Mouse (Mus musculus) natural killer cell, adult 2 months (primary cell): ENCODE measurements at regions not wholly inside any gene's neighbourhood (a gene's known extent, or its start where the extent isn't known, plus 50 kb on each side); places are given as distances from the start of the nearest gene placed in this dataset.

Source experiments
- DNase-seq, 2 experiments: peaks; one replicate each; pipeline ENCODE4 v3.0.0; 2022; ENCODE audit warnings: low spot score in 2 of 2

DNA sequence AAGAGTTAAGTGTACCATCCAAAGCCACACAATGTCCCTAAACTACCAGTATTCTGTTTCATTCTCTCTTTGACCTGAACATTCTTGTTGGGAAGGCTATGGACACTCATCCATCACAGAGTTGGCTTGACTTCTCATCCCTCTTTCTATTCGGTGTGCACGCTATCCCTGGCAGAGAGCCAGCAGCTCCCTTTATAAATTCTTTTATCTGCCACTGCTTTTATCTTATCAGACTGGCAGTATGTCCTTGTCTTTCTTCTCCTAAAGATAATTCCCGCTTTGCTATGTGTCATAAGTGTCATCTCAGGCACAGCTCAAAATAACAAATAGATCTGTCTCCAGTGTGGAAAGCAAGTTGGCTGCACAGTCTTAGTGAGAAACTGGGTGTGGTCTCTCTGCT lies 106.6 kb upstream of the Lipc start:
- no peak for DNase-seq

DNA sequence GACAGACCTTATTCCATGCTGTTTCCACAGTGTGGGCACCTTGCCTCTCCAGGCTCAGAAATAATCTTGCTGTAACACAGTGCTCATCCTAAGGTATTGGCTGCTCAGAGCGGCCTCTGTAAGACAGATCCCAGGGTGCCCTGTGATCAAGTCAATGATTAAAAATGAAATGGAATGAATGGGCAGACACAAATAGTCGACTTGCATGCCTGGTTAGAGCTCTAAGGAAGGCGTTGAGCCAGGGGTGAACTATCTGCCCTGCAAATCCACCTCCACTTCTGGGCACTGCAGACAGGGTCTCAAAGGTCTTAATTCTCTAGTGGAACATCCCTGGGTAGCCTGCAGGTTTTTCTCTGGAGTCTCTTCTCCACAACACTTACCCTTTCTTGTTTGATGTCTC lies 104.8 kb upstream of the Lipc start:
- no peak for DNase-seq

DNA sequence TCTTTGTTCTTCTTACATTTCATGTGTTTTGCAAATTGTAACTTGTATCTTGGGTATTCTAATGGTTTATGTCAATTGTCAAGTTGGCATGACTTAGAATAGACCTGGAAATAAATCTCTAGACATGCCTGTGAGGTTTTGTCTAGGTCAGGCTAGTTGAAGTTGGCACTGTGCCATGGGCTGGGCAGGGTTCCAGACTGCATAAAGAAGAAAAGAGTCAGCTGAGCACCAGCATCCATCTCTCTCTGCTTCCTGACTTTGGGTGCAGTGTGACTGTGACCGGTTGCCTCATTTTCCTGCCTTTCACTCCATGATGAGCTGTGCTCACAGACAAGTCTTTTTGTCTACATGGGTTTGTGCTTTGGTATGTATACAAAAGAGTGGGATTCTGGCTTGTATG lies 91.9 kb upstream of the Lipc start:
- no peak for DNase-seq

DNA sequence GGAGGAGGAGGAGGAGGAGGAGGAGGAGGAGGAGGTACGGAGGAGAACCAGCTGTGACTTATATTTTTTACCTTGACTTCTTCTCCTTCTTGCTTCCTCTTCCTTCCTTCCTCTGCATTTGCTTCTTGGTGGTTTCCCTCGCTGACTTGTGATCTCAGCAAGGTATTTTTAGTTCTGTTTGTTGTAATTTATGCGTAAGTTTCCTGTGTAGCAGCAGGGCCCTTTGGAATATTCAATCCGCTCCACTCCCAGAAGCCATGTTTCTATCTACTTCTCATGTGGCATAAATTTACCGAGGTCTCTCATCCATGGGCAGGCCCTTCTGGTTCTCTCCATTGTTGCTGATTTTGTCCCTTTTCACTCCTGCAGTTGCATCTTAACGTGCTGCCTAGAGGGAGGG lies 83.3 kb upstream of the Lipc start:
- no peak for DNase-seq

DNA sequence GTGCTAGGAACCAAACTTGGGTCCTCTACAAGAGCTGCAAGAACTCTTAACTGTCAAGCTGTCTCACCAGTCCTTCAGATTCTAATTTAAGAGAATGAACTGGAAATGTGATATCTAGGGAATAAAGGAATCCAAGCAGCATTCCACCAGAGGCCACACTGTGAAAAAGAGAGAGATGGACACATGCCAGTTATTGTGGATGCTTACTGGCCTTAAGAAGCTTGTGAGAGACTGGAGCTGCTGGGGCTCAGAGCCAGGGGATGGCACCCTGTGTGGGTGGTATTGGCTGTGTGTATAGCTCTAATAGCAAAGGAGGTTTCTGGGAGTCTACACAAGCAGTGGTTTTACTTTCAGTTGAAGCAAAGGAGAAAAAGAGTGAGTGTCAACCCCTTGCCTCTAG lies 80.1 kb upstream of the Lipc start:
- DNase-seq, result no peak

DNA sequence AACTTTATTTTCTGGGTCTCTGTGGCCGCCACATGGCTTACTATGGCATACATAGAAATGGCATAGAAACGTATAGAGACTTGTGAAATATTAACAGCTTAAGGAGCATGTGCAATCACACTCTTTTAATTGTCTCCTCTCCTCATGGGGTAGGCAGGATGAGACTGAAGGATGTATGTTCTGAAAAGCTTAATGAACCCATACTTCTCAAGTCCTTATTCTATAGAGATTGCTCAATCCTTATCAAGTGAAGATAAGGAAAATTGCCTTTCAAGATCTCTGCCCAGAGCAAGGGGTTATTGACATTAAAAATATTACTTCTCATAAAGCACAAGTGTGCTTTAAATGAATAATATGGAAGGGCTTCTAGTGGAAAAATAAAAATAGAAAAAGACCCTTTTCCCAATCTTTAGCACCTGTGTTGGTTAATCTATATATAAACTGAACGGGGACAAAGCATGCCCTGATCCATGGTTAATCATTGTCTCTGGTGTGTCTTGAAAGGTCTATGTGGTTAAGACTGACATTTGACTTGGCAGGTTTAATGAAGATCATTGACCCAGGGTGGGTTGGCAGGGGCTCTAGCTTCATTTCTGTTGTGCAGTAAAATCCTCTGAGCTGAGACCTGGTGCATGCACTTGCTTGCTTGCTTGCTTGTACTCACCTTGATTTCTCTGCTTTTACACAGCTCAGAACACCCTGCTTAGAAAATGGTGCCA lies 78.3 kb upstream of the Lipc start:
- no peak for DNase-seq

DNA sequence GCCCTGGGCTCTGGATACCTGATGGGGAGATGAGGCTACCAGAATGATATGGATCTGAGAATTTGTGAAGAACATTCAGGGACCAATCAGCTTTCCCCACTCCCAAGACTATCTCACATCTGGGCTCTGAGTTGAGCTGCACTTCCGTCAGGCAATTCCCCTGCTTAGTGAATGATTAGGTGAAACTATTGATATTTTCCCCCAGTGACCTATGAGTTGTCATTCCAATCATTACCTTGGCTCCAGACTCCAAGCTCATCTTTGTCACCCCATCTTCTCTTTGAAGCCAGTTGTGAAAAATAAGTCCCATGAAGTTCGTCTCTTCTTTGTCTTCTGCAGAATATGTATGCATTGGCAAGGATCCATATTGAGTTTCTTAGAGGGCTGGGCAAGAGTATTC lies 76.1 kb upstream of the Lipc start:
- DNase-seq, result no peak

DNA sequence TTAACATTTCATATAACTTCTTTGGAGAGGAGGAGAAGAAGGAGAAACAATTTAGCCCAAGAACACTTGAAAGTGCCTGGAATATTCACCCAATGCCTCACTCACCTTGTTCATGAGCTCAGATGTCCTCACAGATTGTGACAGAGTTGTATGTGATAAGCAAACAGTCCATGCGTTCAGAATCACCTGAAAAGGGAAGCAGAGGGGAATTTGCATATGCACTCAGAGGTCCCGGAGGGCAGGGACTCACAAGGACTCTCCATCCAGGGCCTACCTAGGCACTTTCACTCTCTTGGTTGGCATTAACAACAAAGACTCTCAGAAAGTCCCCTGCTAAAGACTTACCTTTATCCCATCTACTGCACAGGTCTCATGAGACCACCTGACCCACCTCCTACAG lies 75.6 kb upstream of the Lipc start:
- peak in 1 of 2 experiments; percentile 26 for DNase-seq

DNA sequence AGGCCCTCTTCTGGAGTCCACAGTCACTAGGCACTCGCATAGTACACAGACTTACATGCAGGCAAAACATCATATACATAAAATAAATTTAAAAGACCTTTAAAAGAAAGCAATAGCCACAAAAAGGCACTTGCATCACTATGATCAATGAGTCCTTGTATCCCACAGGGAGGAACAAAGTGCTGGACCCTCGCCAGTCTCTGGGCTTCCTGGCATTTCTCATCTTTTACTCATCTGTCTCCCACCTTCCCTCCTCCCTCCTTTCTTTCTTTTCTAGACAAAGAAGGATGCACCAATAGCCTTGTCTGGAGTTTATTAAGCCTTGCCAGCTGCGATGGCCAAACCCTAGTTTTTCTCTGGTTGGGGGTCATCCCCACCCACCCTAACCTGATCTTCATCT lies 73.2 kb upstream of the Lipc start:
- DNase-seq, result no peak

DNA sequence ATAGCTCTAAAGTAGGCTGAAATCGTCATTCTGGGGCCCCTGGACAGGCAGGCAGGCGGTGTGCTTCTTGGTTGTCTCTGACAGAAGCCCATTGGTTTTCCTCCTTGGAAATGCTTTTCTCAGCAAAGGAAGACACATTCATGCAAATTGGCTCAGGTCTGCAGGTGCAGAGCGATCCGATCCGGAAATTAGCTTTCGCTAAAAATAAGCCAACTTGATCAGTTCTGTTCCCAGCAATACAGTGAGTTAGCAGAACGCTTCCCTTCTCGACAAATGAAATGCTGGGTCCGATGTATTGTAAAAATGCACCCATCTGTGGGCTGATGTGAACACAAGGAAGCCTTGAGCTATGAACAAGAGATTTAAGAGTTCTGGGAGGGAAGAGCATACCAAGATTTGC lies 66.2 kb upstream of the Lipc start:
- no peak for DNase-seq

DNA sequence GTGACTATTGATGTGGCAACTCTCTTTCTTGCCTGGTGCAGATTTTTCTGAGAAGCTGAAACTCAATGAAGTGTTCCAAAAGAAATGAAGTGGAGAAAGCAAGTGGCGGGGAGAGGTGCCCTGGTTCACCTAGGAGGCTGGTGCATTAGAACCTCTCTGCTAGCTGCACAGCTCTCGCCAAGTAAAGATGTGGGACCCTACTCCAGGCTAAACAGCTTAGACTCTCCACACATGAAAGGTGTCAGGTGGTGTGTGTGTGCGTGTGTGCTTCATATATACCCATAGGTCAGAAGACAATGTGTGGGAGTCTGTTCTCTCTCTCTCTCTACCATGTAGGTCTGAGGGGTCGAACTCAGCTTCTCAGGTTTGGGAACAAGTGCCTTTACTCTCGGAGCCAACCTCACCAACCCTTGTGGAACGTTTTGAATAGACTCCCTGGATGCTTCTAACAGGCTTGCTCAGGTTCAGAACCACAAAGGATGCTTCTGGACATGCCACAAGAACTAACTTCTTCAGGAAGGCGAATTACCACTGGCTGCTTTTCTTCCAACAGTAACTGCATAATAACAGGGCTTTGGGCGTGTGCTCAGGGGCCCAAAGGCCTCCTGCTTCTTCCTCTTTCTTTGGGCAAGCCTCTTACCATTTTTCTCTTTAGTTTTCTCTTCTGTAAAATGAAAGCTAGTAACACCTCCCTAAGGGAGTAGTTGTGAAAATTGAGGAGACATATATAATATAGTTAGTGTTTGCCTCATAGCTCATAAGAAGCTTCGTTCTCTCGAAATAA lies 65.6 kb upstream of the Lipc start:
- no peak for DNase-seq

DNA sequence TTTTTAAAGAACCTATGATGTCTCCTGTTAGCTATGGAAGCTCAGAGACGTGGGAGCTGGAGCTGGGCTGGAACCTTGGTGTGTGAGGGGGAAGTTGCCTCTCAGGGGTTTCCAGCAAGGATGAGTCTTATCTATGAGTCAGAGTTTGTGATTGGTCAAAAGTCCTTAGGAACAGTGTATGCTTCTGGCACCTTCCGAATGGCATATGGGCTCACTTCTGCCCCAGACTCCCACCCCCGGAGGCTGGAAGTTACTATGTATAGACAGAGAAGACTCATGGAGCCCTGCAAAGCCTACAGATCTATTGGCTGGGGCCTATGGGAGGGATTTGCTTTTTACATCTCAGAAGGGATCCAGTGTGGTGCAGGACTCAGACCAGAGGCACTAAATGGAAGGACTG lies 63.9 kb upstream of the Lipc start:
- DNase-seq, result no peak

DNA sequence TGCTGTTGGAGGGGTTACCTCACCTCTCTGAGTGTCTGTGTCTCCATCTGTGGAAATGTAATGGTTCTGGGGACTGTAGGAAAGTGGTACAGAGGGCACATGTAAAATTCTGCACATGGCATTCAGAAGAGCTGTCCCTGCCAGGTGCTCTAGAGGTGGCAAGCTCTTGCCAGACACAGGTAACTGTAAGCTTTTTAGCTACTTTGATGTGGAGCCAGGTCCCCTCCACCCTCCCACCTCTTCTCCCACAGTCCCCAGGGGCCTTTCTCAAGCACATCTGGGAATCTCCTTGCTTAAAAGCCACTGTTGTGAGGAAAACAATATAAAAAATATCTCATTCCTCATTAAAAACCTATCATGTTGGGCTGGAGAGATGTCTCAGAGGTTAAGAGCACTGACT lies 63.4 kb upstream of the Lipc start:
- DNase-seq, result no peak

DNA sequence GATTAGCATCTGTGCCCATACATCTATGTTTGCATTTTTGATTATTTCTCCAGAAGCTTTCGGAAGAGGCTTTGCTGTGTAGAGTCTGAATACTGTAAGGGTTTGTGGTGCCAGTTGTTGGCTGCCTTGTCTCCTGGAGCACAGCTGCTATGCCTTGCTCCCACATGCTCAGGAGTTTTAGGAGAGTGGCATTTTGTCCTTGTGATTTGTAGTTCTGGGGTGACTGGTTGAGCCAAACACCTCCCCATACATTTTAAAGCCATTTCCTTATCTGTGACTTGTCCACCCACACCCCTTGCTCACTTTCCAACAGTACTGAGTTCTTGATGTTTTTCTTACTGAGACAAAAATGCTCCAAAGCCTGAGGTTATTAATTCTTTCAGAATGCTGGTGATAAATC lies 60.4 kb upstream of the Lipc start:
- DNase-seq, result no peak

DNA sequence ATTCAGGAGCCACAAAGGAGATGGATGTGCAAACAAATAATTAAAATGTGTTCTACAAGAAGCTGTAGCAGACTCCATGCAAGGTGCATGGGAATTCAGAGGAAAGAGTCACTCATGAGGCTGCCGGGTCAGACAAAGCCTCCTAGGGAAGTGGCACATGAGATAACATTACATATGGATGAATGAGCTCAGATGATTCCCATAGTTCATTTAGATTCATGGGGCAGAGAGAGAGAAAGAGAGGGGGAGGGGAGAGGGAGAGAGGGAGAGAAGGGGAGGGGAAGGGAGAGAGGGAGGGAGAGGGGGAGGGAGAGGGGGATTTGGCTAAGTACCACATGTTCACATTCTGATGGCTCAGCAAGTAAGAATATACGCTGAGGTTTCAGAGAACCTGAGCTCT lies 52.6 kb upstream of the Lipc start:
- DNase-seq, result no peak
